Mouse (Mus musculus): ENCODE results near the gene Tspan4.

- TF ChIP-seq CTCF (IDR thresholded peaks at IDR 0.05; ENCODE audit: control insufficient read depth, insufficient read depth, insufficient replicate concordance, low read depth, low read length): no peak
- TF ChIP-seq POLR2A (IDR thresholded peaks at IDR 0.05; ENCODE audit: control insufficient read depth, low read depth, low read length): no peak
Measured at GRCm38 (mm10) chr7:141435856-141436522, 39.1 kb upstream of the Tspan4 start.

Measured in testis, adult 2 months (tissue).